Mouse (Mus musculus): Measurements from ENCODE around the gene Pex6. TPM values are rescaled to one million over a fixed set of nuclear protein-coding genes. Genes with fewer than 3 reads are reported as not detected.

The Pex6 gene
- polyA plus RNA-seq, 1 experiment from 2014 or later, result 21.4 TPM

- ATAC-seq (replicated peaks; ENCODE audit: low FRiP score), result peak; percentile 95
- H3K4me1 ChIP-seq (replicated peaks; ENCODE audit: control insufficient read depth, insufficient read depth, low read length), result peaks cover 21% of the 10 kb centered on the region
- H3K27me3 ChIP-seq (ENCODE audit: control insufficient read depth, insufficient read depth, low read length), result no peaks in the 10 kb centered on the region
- H3K27ac ChIP-seq (ENCODE audit: low read depth, low read length), result peak within 1 kb of the TSS; percentile 82
- H3K4me2 ChIP-seq (ENCODE audit: low read depth, low read length, severe bottlenecking), result peak within 1 kb of the TSS; percentile 87
- peak within 1 kb of the TSS; percentile 90 for H3K4me3 ChIP-seq (ENCODE audit: low read depth, low read length)
- peak within 1 kb of the TSS; percentile 92 for H3K9ac ChIP-seq (ENCODE audit: low read length)
- H3K9me3 ChIP-seq (ENCODE audit: control insufficient read depth, low read length), result no peaks in the 10 kb centered on the region
- 1% methylated on average over 48 of the region's 48 CpGs for WGBS
- peak; percentile 97 for DNase-seq (ENCODE audit: low spot score)
- no peaks in the 10 kb centered on the region for H3K36me3 ChIP-seq (ENCODE audit: control insufficient read depth, insufficient read depth, low read length)
These were observed 6.1 kb upstream of the Pex6 start, which contains the start of gene Ppp2r5d for GRCm38 (mm10) chr17:46704887-46705835. Gene Ppp2r5d, minus strand, starts transcription at chr17:46705111.

DNA sequence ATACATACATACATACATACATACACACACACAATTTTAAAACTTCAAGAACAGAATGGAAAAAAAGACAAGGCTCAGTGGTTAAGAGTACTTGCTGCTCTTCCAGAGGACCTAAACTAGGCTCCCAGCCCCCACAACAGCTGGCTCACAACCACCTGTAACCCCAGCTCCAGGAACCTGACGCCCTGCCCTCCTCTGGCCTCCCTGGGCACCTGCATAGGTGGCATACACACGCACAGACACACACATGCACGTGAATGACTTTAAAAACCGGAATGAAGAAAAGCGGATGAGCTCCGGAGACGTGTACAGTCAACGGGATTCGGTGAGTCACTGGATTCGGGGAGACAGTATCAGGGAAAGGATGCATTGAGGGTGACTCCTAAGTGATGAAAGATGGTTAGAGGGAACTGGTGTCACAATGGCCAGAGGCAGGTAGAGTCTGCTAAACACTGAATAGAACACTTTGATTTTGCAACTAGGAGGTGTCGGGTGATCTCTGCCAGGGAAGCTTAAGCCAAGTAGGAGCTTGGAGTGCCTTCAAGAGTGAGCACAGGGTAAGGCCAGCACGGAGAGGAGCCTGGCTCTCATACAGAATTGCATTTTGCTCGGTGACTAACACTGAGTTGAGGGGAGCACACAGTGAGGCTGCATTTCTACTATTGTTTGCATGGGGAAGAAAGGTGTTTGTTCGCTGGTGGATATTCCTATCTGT, 4.7 kb upstream of the Pex6 start:
- Histone ChIP-seq H3K9me3 (ENCODE audit: control insufficient read depth, low read length) (no peaks in the 10 kb centered on the region), H3K9ac (ENCODE audit: low read length) (no peak overlapping the region), H3K4me3 (ENCODE audit: low read depth, low read length) (no peak overlapping the region), H3K4me2 (ENCODE audit: low read depth, low read length, severe bottlenecking) (no peak overlapping the region), H3K27ac (ENCODE audit: low read depth, low read length) (no peak overlapping the region), H3K27me3 (ENCODE audit: control insufficient read depth, insufficient read depth, low read length) (no peaks in the 10 kb centered on the region), H3K4me1 (replicated peaks; ENCODE audit: control insufficient read depth, insufficient read depth, low read length) (peaks cover 21% of the 10 kb centered on the region), H3K36me3 (ENCODE audit: control insufficient read depth, insufficient read depth, low read length) (no peaks in the 10 kb centered on the region)
- WGBS, result 92% methylated on average over 14 of the region's 14 CpGs
- DNase-seq (ENCODE audit: low spot score) (no peak), ATAC-seq (replicated peaks; ENCODE audit: low FRiP score) (no peak)

GRCm38 (mm10) chr17:46711612-46712271, 479 bp downstream of the Pex6 start:
- WGBS, result under 1% methylated on average over 74 of the region's 76 CpGs
- Histone ChIP-seq H3K9me3 (ENCODE audit: control insufficient read depth, low read length) (no peaks in the 10 kb centered on the region), H3K36me3 (ENCODE audit: control insufficient read depth, insufficient read depth, low read length) (no peaks in the 10 kb centered on the region; the same call in 1 of the 2 replicates), H3K4me3 (ENCODE audit: low read depth, low read length) (peak overlapping the region; percentile 98), H3K4me2 (ENCODE audit: low read depth, low read length, severe bottlenecking) (peak overlapping the region; percentile 100), H3K9ac (ENCODE audit: low read length) (peak overlapping the region; percentile 83), H3K27ac (ENCODE audit: low read depth, low read length) (no peak overlapping the region), H3K27me3 (ENCODE audit: control insufficient read depth, insufficient read depth, low read length) (no peaks in the 10 kb centered on the region), H3K4me1 (replicated peaks; ENCODE audit: control insufficient read depth, insufficient read depth, low read length) (peaks cover 9% of the 10 kb centered on the region)
- DNase-seq (ENCODE audit: low spot score) (peak; percentile 66), ATAC-seq (replicated peaks; ENCODE audit: low FRiP score) (peak; percentile 59)

- Histone ChIP-seq H3K27me3 (ENCODE audit: control insufficient read depth, insufficient read depth, low read length) (no peaks in the 10 kb centered on the region), H3K36me3 (ENCODE audit: control insufficient read depth, insufficient read depth, low read length) (no peaks in the 10 kb centered on the region; the same call in 1 of the 2 replicates), H3K4me3 (ENCODE audit: low read depth, low read length) (peak overlapping the region; percentile 98), H3K9ac (ENCODE audit: low read length) (peak overlapping the region; percentile 83), H3K4me1 (replicated peaks; ENCODE audit: control insufficient read depth, insufficient read depth, low read length) (peaks cover 9% of the 10 kb centered on the region), H3K9me3 (ENCODE audit: control insufficient read depth, low read length) (no peaks in the 10 kb centered on the region), H3K4me2 (ENCODE audit: low read depth, low read length, severe bottlenecking) (peak overlapping the region; percentile 100), H3K27ac (ENCODE audit: low read depth, low read length) (no peak overlapping the region)
- ATAC-seq (replicated peaks; ENCODE audit: low FRiP score) (no peak), DNase-seq (ENCODE audit: low spot score) (no peak)
- 83% methylated on average over 7 of the region's 7 CpGs for WGBS
These were observed 1.2 kb downstream of the Pex6 start for GRCm38 (mm10) chr17:46712442-46712841.

DNA sequence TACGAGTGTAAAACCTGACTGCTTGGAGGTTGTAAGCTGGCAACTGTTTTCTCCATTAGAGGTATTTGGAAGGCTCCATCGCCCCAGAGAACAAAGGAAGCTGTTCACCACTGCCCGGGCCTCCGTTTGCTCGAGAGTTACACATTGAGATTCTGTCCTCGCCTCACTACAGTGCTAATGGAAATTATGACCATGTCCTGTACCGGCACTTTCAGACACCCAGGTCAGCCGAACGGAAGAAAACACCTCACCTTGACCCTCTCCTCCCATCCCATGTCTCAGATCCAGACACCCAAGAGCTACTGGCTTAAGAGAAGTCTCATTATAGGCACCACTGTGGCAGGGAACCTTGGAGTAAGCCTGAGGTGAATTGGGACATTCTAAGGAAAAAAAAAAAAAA, 2.6 kb downstream of the Pex6 start:
- no peak for DNase-seq (ENCODE audit: low spot score)
- Histone ChIP-seq H3K9me3 (ENCODE audit: control insufficient read depth, low read length) (no peaks in the 10 kb centered on the region), H3K4me3 (ENCODE audit: low read depth, low read length) (no peak overlapping the region), H3K27me3 (ENCODE audit: control insufficient read depth, insufficient read depth, low read length) (no peaks in the 10 kb centered on the region), H3K4me1 (replicated peaks; ENCODE audit: control insufficient read depth, insufficient read depth, low read length) (peaks cover 9% of the 10 kb centered on the region), H3K36me3 (ENCODE audit: control insufficient read depth, insufficient read depth, low read length) (no peaks in the 10 kb centered on the region; the same call in 1 of the 2 replicates), H3K27ac (ENCODE audit: low read depth, low read length) (no peak overlapping the region), H3K9ac (ENCODE audit: low read length) (no peak overlapping the region), H3K4me2 (ENCODE audit: low read depth, low read length, severe bottlenecking) (no peak overlapping the region)
- no peak for ATAC-seq (replicated peaks; ENCODE audit: low FRiP score)
- 92% methylated on average over 9 of the region's 9 CpGs for WGBS

GRCm38 (mm10) chr17:46714756-46715481, 3.7 kb downstream of the Pex6 start:
- no peaks in the 10 kb centered on the region for H3K9me3 ChIP-seq (ENCODE audit: control insufficient read depth, low read length)
- H3K9ac ChIP-seq (ENCODE audit: low read length), result no peak overlapping the region
- no peak overlapping the region for H3K4me2 ChIP-seq (ENCODE audit: low read depth, low read length, severe bottlenecking)
- H3K4me3 ChIP-seq (ENCODE audit: low read depth, low read length), result no peak overlapping the region
- ATAC-seq (replicated peaks; ENCODE audit: low FRiP score) (no peak), DNase-seq (ENCODE audit: low spot score) (no peak)
- H3K4me1 ChIP-seq (replicated peaks; ENCODE audit: control insufficient read depth, insufficient read depth, low read length), result peaks cover 9% of the 10 kb centered on the region
- H3K36me3 ChIP-seq (ENCODE audit: control insufficient read depth, insufficient read depth, low read length), result no peaks in the 10 kb centered on the region; the same call in 1 of the 2 replicates
- 93% methylated on average over 11 of the region's 11 CpGs for WGBS
- no peak overlapping the region for H3K27ac ChIP-seq (ENCODE audit: low read depth, low read length)
- H3K27me3 ChIP-seq (ENCODE audit: control insufficient read depth, insufficient read depth, low read length), result no peaks in the 10 kb centered on the region

DNA sequence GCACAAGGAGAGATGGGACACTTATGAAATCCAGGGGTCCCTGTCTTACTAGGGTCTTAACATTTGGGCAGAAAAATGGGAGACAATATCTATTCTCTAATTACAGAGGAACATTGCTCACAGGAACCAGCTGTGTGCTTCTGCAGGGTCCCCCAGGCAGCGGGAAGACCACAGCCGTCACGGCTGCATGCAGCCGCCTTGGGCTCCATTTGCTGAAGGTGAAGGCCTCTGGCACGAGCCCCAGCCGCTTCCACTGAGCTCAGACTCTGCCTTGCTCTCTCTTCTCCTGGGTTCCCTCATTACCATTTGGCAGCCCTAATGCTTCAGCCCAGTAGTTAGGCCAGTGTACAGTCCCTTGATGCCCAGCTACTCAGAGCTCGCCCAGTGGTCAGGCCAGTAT, 9.8 kb downstream of the Pex6 start:
- Histone ChIP-seq H3K4me2 (ENCODE audit: low read depth, low read length, severe bottlenecking) (no peak overlapping the region), H3K9ac (ENCODE audit: low read length) (no peak overlapping the region), H3K4me3 (ENCODE audit: low read depth, low read length) (no peak overlapping the region), H3K4me1 (replicated peaks; ENCODE audit: control insufficient read depth, insufficient read depth, low read length) (no peaks in the 10 kb centered on the region), H3K27ac (ENCODE audit: low read depth, low read length) (no peak overlapping the region), H3K9me3 (ENCODE audit: control insufficient read depth, low read length) (no peaks in the 10 kb centered on the region), H3K27me3 (ENCODE audit: control insufficient read depth, insufficient read depth, low read length) (no peaks in the 10 kb centered on the region), H3K36me3 (ENCODE audit: control insufficient read depth, insufficient read depth, low read length) (no peaks in the 10 kb centered on the region; the same call in 1 of the 2 replicates)
- DNase-seq (ENCODE audit: low spot score) (no peak), ATAC-seq (replicated peaks; ENCODE audit: low FRiP score) (no peak)
- WGBS, result 88% methylated on average over 7 of the region's 7 CpGs
